Mouse (Mus musculus): ENCODE measurements around the gene Dnajc9. TPM values are rescaled to one million over a fixed set of nuclear protein-coding genes. Genes with fewer than 3 reads are reported as not detected.

Gene Dnajc9
- polyA plus RNA-seq (2011; ENCODE audit: insufficient read depth, insufficient read length, low read depth, missing spikeins): 107 and 121 TPM in 2 replicates

DNA sequence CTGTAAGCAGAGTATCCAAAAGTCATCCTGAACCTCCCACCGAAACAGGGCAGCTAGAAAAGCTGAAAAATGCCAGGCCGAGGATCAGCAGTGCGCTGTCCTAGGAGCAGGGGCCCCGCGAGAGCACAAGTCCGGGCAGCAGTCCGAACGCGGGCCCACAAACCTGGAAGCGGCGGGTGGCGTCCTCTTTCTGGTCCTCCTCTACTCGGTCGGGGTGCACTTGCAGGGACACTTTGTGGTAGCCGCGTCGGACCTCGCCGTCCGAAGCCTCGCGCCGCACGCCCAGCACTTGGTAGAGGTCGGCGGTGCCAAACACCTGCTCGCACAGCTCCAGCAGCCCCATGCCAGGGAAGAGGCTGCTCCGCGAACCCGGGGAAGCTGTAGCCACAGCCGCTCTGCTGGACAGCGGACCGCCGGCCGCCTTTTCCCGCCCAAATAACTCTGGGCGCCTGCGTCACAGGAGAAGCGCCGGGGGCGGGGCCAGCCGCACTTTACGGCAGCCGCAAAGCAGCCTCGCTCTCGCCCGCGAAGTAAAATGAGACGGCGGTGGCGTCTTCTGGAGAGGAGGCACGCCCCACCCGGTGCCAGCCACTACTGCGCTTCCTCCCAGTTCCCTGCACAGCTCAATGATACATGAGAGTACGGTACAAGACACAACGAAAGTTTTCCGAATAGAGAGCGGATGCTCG, at the start of gene Dnajc9:
Gene Dnajc9, minus strand, starts transcription at position 470 of the 689 bp plus-strand sequence.
- H3K36me3 ChIP-seq (ENCODE audit: control insufficient read depth, insufficient read depth, low read length, poor library complexity, severe bottlenecking): peaks cover 43% of the 10 kb centered on the region
- TF ChIP-seq EP300 (IDR thresholded peaks at IDR 0.05; ENCODE audit: insufficient read depth, low read depth, low read length) (peak; percentile 30; the same call in 1 of the 2 replicates), POLR2A (IDR thresholded peaks at IDR 0.05; ENCODE audit: insufficient read depth, low read length) (no peak)

DNA sequence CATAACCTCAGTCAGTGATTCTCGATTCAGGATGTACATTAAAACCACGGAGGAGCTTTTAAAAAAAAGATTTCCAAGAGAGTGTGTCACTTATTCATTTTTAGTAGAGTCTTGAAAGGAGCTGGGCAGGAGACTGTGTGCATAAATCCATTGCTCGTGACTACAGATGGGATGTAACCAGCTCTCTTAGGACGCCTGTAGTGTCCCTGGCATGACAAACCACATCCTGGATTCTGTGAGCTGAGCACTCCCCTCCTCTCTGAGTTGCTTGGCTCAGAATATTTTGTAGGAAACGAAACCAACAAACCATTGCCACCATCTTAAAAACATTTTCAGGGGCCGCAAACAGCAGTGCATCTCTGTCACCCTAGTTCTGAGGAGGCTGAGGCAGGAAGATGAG, 48.3 kb upstream of the Dnajc9 start:
- Histone ChIP-seq H3K27me3 (ENCODE audit: control insufficient read depth, insufficient read depth, low read length, poor library complexity, severe bottlenecking) (no peaks in the 10 kb centered on the region), H3K36me3 (ENCODE audit: control insufficient read depth, insufficient read depth, low read length, poor library complexity, severe bottlenecking) (no peaks in the 10 kb centered on the region), H3K9me3 (replicated peaks; ENCODE audit: control insufficient read depth, insufficient read depth, low read length, poor library complexity, severe bottlenecking) (no peaks in the 10 kb centered on the region), H3K9ac (ENCODE audit: low read depth, poor library complexity, severe bottlenecking) (no peak overlapping the region), H3K4me3 (ENCODE audit: low read depth, low read length) (no peak overlapping the region), H3K4me1 (ENCODE audit: control insufficient read depth, insufficient read depth, low read length) (no peaks in the 10 kb centered on the region), H3K27ac (ENCODE audit: insufficient read depth, low read length) (no peak overlapping the region)
- TF ChIP-seq CTCF (IDR thresholded peaks at IDR 0.05; ENCODE audit: low read depth, low read length) (no peak), POLR2A (IDR thresholded peaks at IDR 0.05; ENCODE audit: insufficient read depth, low read length) (no peak)

More for the DNA sequence above, at the start of gene Dnajc9:
- Histone ChIP-seq H3K9ac (ENCODE audit: low read depth, poor library complexity, severe bottlenecking) (peak within 1 kb of the TSS; percentile 79), H3K9me3 (replicated peaks; ENCODE audit: control insufficient read depth, insufficient read depth, low read length, poor library complexity, severe bottlenecking) (no peaks in the 10 kb centered on the region), H3K4me1 (ENCODE audit: control insufficient read depth, insufficient read depth, low read length) (no peaks in the 10 kb centered on the region), H3K27me3 (ENCODE audit: control insufficient read depth, insufficient read depth, low read length, poor library complexity, severe bottlenecking) (no peaks in the 10 kb centered on the region), H3K4me3 (ENCODE audit: low read depth, low read length) (peak within 1 kb of the TSS; percentile 96), H3K27ac (ENCODE audit: insufficient read depth, low read length) (peak within 1 kb of the TSS; percentile 10)

DNA sequence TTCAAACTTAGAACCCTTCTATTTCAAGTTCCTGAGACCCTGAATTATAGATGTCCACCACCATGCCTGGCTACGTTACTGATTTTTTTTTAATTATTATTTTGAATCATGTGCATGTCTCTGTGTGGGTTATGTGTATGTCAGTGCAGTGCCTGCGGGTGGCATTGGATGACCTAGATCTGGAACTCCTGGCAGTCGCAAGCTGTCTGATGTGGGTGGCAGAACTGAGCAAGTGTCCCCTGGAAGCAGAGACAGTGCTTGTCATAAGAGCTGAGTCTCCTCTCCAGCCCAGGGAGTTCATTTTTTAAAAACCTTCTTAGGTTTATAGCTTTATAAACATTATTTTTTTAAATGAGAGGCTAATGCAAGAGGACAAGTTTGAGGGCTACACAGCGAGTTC, 43.7 kb upstream of the Dnajc9 start:
- Histone ChIP-seq H3K27ac (ENCODE audit: insufficient read depth, low read length) (no peak overlapping the region), H3K36me3 (ENCODE audit: control insufficient read depth, insufficient read depth, low read length, poor library complexity, severe bottlenecking) (no peaks in the 10 kb centered on the region), H3K4me1 (ENCODE audit: control insufficient read depth, insufficient read depth, low read length) (no peaks in the 10 kb centered on the region), H3K4me3 (ENCODE audit: low read depth, low read length) (no peak overlapping the region), H3K27me3 (ENCODE audit: control insufficient read depth, insufficient read depth, low read length, poor library complexity, severe bottlenecking) (no peaks in the 10 kb centered on the region), H3K9ac (ENCODE audit: low read depth, poor library complexity, severe bottlenecking) (no peak overlapping the region), H3K9me3 (replicated peaks; ENCODE audit: control insufficient read depth, insufficient read depth, low read length, poor library complexity, severe bottlenecking) (no peaks in the 10 kb centered on the region)
- TF ChIP-seq POLR2A (IDR thresholded peaks at IDR 0.05; ENCODE audit: insufficient read depth, low read length) (no peak), CTCF (IDR thresholded peaks at IDR 0.05; ENCODE audit: low read depth, low read length) (no peak), EP300 (IDR thresholded peaks at IDR 0.05; ENCODE audit: insufficient read depth, low read depth, low read length) (no peak)

DNA sequence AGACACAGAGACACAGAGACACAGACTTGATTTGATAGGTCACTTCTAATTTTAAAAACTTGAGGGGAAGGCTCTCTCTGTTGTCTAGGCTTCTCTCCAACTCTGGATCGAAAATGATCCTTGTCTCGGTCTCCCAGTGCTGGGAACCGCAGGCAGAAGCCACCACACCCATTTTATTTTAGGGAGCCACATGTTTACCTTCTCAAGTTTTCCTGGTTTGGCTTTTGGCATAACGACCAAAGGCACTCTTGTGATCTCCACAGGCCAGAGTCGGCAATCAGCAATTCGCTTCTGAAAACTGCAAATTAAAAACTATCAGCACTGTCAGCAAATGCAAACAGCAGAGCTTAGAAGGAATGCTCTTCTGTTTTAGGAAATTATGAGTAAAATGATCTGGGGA, 43.0 kb upstream of the Dnajc9 start:
- Histone ChIP-seq H3K4me3 (ENCODE audit: low read depth, low read length) (no peak overlapping the region), H3K9me3 (replicated peaks; ENCODE audit: control insufficient read depth, insufficient read depth, low read length, poor library complexity, severe bottlenecking) (no peaks in the 10 kb centered on the region), H3K9ac (ENCODE audit: low read depth, poor library complexity, severe bottlenecking) (no peak overlapping the region), H3K36me3 (ENCODE audit: control insufficient read depth, insufficient read depth, low read length, poor library complexity, severe bottlenecking) (no peaks in the 10 kb centered on the region), H3K27me3 (ENCODE audit: control insufficient read depth, insufficient read depth, low read length, poor library complexity, severe bottlenecking) (no peaks in the 10 kb centered on the region), H3K27ac (ENCODE audit: insufficient read depth, low read length) (no peak overlapping the region), H3K4me1 (ENCODE audit: control insufficient read depth, insufficient read depth, low read length) (no peaks in the 10 kb centered on the region)
- no peak for TF ChIP-seq EP300 (IDR thresholded peaks at IDR 0.05; ENCODE audit: insufficient read depth, low read depth, low read length)
- TF ChIP-seq CTCF (IDR thresholded peaks at IDR 0.05; ENCODE audit: low read depth, low read length): no peak
- TF ChIP-seq POLR2A (IDR thresholded peaks at IDR 0.05; ENCODE audit: insufficient read depth, low read length): no peak

DNA sequence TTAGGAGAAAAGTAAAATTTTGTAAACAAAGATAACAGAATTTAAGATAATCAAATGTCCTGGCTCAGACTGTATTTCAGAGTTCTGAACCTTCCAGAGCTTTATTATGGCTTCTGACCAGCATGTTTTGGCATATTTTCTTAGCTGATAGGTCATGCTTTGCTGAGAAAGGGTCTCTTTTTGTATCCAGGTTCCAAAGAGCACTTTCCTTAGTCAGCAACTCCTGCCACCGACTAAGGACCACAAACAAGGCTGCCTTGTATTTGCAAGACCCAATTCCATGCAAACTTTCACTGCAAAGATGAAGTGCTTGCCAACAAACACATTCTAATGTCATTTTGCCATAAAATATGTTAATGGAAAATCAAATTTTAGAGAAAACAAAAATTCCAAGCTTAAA, 41.1 kb upstream of the Dnajc9 start:
- H3K27ac ChIP-seq (ENCODE audit: insufficient read depth, low read length): no peak overlapping the region
- no peaks in the 10 kb centered on the region for H3K9me3 ChIP-seq (replicated peaks; ENCODE audit: control insufficient read depth, insufficient read depth, low read length, poor library complexity, severe bottlenecking)
- H3K9ac ChIP-seq (ENCODE audit: low read depth, poor library complexity, severe bottlenecking): no peak overlapping the region
- no peaks in the 10 kb centered on the region for H3K36me3 ChIP-seq (ENCODE audit: control insufficient read depth, insufficient read depth, low read length, poor library complexity, severe bottlenecking)
- H3K4me1 ChIP-seq (ENCODE audit: control insufficient read depth, insufficient read depth, low read length): no peaks in the 10 kb centered on the region
- H3K4me3 ChIP-seq (ENCODE audit: low read depth, low read length): no peak overlapping the region
- no peak for TF ChIP-seq POLR2A (IDR thresholded peaks at IDR 0.05; ENCODE audit: insufficient read depth, low read length)
- no peak for TF ChIP-seq CTCF (IDR thresholded peaks at IDR 0.05; ENCODE audit: low read depth, low read length)
- no peaks in the 10 kb centered on the region for H3K27me3 ChIP-seq (ENCODE audit: control insufficient read depth, insufficient read depth, low read length, poor library complexity, severe bottlenecking)

DNA sequence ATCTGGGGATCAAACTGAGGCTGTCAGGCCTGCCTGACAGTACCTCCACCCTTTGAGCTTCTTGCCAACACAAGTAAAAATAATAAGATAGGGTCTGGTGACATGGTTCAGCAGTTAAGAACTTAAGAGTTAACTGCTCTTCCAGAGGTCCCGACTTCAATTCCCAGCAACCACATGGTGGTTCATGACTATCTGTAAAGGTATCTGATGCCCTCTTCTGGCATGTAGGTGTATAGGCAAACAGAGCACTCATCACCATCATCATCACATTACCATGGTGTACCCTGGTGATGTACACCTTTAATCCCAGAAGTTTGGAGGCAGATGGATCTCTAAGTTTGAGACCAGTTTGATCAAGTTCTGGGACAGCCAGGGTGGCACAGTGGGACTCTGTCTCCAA, 39.9 kb upstream of the Dnajc9 start:
- no peak overlapping the region for H3K4me3 ChIP-seq (ENCODE audit: low read depth, low read length)
- H3K36me3 ChIP-seq (ENCODE audit: control insufficient read depth, insufficient read depth, low read length, poor library complexity, severe bottlenecking): no peaks in the 10 kb centered on the region
- H3K27ac ChIP-seq (ENCODE audit: insufficient read depth, low read length): no peak overlapping the region
- TF ChIP-seq EP300 (IDR thresholded peaks at IDR 0.05; ENCODE audit: insufficient read depth, low read depth, low read length) (no peak), CTCF (IDR thresholded peaks at IDR 0.05; ENCODE audit: low read depth, low read length) (peak; percentile 0)
- H3K9ac ChIP-seq (ENCODE audit: low read depth, poor library complexity, severe bottlenecking): no peak overlapping the region
- no peaks in the 10 kb centered on the region for H3K4me1 ChIP-seq (ENCODE audit: control insufficient read depth, insufficient read depth, low read length)
- no peaks in the 10 kb centered on the region for H3K27me3 ChIP-seq (ENCODE audit: control insufficient read depth, insufficient read depth, low read length, poor library complexity, severe bottlenecking)
- H3K9me3 ChIP-seq (replicated peaks; ENCODE audit: control insufficient read depth, insufficient read depth, low read length, poor library complexity, severe bottlenecking): no peaks in the 10 kb centered on the region
